Mouse (Mus musculus) lung, postnatal 0 days (tissue): ENCODE results near the gene Odf3l1.

ENCODE experiments used
- CTCF ChIP-seq: IDR thresholded peaks from 2 replicates; pipeline ENCODE4 v1.5.1; 2016; ENCODE audit warnings: antibody characterized with exemption, mild to moderate bottlenecking
- EP300 ChIP-seq: IDR thresholded peaks from 2 replicates; pipeline ENCODE4 v1.6.1; 2016; ENCODE audit warnings: antibody characterized with exemption, mild to moderate bottlenecking, control low read depth

- TF ChIP-seq EP300 = no peak
- TF ChIP-seq CTCF = no peak
Observed at GRCm38 (mm10) chr9:56828146-56828545, 36.3 kb downstream of the Odf3l1 start.
